Mouse (Mus musculus) liver, adult (tissue): ENCODE measurements around the gene Dnajc9.

Source experiments
- GATA4 ChIP-seq: IDR thresholded peaks from 2 replicates; pipeline ENCODE4 v1.6.1; 2014; ENCODE audit warnings: mild to moderate bottlenecking, low read length; ENCODE audit not compliant: insufficient replicate concordance

Gene Dnajc9

DNA sequence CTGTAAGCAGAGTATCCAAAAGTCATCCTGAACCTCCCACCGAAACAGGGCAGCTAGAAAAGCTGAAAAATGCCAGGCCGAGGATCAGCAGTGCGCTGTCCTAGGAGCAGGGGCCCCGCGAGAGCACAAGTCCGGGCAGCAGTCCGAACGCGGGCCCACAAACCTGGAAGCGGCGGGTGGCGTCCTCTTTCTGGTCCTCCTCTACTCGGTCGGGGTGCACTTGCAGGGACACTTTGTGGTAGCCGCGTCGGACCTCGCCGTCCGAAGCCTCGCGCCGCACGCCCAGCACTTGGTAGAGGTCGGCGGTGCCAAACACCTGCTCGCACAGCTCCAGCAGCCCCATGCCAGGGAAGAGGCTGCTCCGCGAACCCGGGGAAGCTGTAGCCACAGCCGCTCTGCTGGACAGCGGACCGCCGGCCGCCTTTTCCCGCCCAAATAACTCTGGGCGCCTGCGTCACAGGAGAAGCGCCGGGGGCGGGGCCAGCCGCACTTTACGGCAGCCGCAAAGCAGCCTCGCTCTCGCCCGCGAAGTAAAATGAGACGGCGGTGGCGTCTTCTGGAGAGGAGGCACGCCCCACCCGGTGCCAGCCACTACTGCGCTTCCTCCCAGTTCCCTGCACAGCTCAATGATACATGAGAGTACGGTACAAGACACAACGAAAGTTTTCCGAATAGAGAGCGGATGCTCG, at the start of gene Dnajc9:
TSS of gene Dnajc9 (minus strand) at position 470 of the 689 bp plus-strand sequence.
- no peak for TF ChIP-seq GATA4

DNA sequence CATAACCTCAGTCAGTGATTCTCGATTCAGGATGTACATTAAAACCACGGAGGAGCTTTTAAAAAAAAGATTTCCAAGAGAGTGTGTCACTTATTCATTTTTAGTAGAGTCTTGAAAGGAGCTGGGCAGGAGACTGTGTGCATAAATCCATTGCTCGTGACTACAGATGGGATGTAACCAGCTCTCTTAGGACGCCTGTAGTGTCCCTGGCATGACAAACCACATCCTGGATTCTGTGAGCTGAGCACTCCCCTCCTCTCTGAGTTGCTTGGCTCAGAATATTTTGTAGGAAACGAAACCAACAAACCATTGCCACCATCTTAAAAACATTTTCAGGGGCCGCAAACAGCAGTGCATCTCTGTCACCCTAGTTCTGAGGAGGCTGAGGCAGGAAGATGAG, 48.3 kb upstream of the Dnajc9 start:
- TF ChIP-seq GATA4: no peak

DNA sequence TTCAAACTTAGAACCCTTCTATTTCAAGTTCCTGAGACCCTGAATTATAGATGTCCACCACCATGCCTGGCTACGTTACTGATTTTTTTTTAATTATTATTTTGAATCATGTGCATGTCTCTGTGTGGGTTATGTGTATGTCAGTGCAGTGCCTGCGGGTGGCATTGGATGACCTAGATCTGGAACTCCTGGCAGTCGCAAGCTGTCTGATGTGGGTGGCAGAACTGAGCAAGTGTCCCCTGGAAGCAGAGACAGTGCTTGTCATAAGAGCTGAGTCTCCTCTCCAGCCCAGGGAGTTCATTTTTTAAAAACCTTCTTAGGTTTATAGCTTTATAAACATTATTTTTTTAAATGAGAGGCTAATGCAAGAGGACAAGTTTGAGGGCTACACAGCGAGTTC, 43.7 kb upstream of the Dnajc9 start:
- TF ChIP-seq GATA4: no peak

DNA sequence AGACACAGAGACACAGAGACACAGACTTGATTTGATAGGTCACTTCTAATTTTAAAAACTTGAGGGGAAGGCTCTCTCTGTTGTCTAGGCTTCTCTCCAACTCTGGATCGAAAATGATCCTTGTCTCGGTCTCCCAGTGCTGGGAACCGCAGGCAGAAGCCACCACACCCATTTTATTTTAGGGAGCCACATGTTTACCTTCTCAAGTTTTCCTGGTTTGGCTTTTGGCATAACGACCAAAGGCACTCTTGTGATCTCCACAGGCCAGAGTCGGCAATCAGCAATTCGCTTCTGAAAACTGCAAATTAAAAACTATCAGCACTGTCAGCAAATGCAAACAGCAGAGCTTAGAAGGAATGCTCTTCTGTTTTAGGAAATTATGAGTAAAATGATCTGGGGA, 43.0 kb upstream of the Dnajc9 start:
- no peak for TF ChIP-seq GATA4

DNA sequence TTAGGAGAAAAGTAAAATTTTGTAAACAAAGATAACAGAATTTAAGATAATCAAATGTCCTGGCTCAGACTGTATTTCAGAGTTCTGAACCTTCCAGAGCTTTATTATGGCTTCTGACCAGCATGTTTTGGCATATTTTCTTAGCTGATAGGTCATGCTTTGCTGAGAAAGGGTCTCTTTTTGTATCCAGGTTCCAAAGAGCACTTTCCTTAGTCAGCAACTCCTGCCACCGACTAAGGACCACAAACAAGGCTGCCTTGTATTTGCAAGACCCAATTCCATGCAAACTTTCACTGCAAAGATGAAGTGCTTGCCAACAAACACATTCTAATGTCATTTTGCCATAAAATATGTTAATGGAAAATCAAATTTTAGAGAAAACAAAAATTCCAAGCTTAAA, 41.1 kb upstream of the Dnajc9 start:
- TF ChIP-seq GATA4: no peak

DNA sequence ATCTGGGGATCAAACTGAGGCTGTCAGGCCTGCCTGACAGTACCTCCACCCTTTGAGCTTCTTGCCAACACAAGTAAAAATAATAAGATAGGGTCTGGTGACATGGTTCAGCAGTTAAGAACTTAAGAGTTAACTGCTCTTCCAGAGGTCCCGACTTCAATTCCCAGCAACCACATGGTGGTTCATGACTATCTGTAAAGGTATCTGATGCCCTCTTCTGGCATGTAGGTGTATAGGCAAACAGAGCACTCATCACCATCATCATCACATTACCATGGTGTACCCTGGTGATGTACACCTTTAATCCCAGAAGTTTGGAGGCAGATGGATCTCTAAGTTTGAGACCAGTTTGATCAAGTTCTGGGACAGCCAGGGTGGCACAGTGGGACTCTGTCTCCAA, 39.9 kb upstream of the Dnajc9 start:
- TF ChIP-seq GATA4: no peak

DNA sequence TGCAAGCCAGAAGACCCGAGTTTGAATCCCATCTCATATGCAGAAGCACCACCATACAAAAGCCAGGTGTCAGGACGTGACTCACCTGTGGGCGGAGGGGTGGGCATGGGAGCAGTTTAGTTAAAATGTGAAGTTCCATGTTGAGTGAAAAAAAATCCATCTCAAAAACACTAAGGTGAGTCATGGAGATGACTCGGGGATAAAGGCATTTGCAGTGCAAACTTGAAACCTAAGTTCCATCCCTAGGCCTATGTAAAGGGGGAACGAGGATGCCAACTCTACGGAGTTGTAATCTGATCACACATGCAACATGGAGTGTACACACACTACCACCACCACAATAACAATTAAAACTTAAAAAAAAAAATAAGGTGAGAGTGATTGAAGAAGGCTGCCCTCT, 34.3 kb upstream of the Dnajc9 start:
- TF ChIP-seq GATA4: no peak

DNA sequence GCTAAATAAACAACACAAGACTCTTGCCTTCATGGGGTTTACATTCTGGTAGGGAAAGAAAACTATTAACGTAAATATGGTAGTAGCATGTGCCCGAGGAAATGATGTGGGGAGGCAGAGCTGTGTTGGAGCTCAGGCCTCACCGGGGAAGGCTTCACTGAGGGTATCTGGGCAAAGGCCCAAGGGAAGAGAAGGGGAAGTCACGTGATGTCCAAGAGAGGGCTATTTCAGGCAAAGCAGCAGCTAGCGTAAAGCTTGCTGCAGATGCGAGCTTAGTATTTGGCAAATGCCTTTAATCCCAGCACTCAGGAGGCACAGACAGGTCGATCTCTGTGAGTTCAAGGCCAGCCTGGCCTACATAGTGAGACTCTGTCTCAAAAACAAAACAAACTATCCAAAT, 33.5 kb upstream of the Dnajc9 start:
- no peak for TF ChIP-seq GATA4

DNA sequence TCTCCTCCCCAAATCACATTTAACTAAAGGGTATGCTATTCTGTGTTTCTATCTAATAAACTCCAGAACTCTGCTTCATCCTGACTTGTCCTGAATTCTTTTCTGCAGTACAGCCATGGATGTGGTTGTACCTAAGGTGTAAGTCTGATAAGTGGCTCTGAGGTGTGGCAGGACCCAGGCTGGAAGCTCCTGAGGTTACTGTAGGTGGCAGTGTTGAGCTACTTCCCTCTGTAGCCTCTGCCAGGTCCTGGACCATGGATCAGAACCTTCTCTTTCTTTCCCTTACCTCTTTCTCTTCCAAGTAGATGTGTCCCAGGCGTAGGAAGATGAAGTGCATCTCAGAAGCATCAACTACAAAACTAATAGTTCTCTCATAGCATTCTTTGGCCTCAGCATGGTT, 11.4 kb upstream of the Dnajc9 start:
- TF ChIP-seq GATA4: no peak

DNA sequence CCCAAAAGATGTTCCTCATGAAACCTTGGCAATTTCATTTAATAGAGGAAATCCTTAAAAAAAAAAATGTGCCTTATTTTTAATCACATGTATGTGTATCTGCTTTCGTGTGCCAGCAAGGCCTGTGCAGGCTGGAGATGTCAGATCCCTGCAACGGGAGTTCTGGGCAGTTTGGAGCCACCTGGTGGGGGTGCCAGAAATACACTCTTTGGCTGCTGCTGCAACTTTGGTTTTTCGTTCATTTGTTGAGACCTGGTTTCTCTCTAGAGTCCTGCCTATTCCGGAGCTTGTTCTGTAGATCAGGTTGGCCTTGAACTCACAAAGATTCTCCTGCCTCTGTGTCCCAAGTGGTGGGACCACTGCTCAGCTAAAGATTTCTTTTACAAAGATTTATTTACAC, 10.2 kb upstream of the Dnajc9 start:
- TF ChIP-seq GATA4: no peak

DNA sequence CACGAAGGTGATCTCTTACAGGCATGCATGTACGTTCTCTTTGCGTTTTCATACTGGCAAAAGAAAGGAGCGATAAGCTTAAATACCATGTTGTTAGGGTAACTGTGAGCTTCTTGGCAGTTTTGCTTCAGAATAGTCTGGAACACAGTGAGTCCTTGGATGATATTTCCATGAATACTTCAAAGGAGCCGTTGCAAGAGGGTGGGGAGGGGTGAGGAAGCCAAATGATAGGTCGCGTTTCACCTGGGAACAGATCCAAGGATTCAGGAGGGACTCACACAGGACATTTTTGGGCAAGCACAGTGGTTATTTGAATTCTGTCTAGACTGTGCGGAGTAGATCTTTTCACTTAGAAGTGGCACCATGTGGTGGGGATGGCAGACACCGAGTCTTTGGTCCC, 8.5 kb upstream of the Dnajc9 start:
- TF ChIP-seq GATA4: no peak

DNA sequence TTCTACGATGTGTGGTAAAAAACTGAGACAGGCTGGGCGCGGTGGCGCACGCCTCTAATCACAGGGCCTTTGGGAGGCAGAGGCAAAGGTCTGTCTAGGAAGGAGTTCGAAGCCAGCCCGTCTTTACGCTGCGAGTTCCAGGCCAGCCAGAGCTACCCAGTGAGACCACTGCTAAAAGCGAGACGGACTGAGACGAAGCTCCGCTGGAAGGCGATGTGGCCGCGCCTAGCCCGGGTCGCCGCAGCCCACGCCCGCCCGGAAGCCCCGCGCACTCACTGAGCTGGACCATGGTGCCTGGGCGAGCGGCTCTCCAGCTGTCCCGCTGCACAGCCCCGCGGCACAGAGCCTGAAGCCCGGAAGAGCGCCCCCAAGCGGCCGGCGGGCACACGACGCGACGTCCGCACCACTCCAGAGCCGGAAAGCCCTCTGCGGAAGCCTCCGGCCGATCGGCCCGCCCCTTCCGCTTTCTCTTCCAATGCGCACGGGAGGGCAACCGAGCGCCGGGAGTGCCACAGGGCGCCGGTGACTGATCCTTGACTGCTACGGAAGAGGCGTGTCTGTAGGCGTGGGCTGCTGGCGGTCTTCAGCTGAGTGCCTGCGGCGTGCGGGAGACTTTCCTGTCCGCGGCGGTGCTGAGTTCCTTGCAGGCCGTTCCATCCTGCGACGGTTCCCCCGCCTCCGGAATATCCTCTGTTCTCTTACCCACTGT, 4.6 kb upstream of the Dnajc9 start, which contains the start of gene Mrps16:
TSS of gene Mrps16 (minus strand) at position 430 of the 709 bp plus-strand sequence.
- TF ChIP-seq GATA4: no peak

DNA sequence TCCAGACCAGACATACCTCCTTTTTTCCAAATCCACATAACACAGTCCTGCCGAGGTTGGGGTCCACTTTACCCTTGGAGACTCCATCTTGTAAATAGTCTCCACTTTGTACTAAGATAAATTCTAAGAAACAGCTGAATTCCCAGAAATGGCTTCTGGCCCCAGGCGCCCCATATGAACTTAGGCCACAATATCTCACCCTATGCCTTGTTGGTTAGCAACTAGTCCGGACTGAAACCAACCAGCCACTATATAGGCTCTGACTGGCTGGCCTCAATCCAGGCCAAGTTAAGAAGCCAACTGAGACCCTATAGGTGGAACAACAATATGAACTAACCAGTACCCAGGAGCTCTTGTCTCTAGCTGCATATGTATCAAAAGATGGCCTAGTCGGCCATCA, 3.6 kb upstream of the Dnajc9 start:
- TF ChIP-seq GATA4: no peak

DNA sequence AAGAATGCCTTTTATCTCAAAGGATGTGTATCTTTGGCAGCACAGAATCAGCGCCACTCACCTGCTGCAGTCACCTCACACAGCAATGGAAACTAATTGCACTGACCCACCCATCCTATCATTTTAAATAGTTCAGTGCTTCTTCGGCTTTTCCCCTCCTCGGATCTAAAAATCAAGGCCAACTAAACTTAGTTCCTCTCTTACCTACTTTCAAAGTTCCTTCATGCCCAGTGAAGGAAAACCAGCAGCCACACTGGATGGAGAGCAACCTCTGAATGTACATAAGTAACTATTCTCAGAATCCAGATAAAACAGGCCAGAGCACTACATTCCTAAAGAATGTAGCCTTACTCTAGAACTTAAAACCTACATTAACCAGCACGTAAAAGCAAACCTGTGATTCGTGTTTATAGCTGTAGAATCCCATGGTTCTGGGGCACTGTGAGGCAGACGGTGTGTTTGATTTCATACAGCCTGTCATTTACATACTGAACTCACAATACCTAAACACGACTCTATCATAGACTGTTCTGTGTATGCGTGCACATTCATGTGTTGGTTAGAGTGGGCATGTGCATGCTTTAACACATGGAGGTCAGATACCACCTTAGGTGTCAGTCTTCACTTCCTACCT, 853 bp upstream of the Dnajc9 start:
- TF ChIP-seq GATA4: no peak

DNA sequence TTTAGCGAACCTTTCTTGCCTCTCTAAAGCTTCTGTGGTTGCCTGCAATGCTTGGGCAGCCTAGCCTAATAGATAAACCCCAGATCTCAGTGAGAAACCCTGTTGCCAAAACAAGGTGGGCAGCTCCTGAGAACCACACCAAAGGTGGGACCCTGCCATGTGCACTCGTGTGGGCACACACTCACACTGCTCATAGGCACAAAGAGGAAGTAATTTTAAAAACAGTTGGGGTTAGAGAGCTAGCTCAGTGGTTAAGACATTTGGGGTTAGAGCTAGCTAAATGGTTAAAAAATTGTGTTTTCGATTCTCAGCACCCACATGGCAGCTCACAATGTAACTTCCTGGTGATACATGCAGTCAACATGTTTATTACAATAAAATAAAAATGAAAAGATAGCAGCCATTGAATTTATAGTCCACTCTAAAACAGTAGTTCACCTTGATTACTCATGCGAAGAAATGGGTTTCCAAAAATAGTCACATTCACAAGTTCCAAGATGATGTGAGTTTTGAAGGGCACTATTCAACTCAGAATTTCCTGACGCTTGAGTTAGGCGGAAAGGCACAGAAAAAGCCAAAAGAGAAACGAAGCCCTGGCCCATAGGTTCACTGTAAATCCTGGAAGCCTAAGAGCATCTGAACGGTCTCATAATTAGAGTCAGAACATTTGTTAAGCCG, 8.8 kb downstream of the Dnajc9 start:
- no peak for TF ChIP-seq GATA4
